Mouse (Mus musculus) ES-Bruce4 (cell line): ENCODE results near the gene Loxl4.

Source experiments
- CTCF ChIP-seq: IDR thresholded peaks from one replicate; pipeline ENCODE4 v1.8.1; 2011; ENCODE audit warnings: low read depth, low read length
- POLR2A ChIP-seq: IDR thresholded peaks from one replicate; pipeline ENCODE4 v1.8.1; 2011; ENCODE audit warnings: low read length; ENCODE audit not compliant: insufficient read depth

- no peak for TF ChIP-seq CTCF
- no peak for TF ChIP-seq POLR2A
Measured at GRCm38 (mm10) chr19:42631541-42631961, 18.9 kb upstream of the Loxl4 start.
